Mouse (Mus musculus) ovary, adult 18-20 months (tissue): Measurements from ENCODE around the gene Slco3a1.
A peak's percentile ranks its signal among the peaks of the same experiment; 100 is the strongest.

ENCODE experiments used
- DNase-seq: peaks from one replicate; pipeline ENCODE4 v3.0.0; 2022; ENCODE audit warnings: low spot score, mixed read lengths

Slco3a1 gene

GRCm38 (mm10) chr7:74554608-74555311, at the start of gene Slco3a1:
Gene Slco3a1 (minus strand): TSS chr7:74554780.
- peak; percentile 86 for DNase-seq

GRCm38 (mm10) chr7:74600996-74601395, 46.4 kb upstream of the Slco3a1 start:
- DNase-seq: no peak

- no peak for DNase-seq
Observed at GRCm38 (mm10) chr7:74579411-74579810, 24.8 kb upstream of the Slco3a1 start.

- DNase-seq: no peak
Observed at GRCm38 (mm10) chr7:74575678-74576077, 21.1 kb upstream of the Slco3a1 start.

- DNase-seq: peak; percentile 59
Observed at GRCm38 (mm10) chr7:74555416-74555815, 836 bp upstream of the Slco3a1 start.

GRCm38 (mm10) chr7:74554041-74554561, 479 bp downstream of the Slco3a1 start:
- peak; percentile 41 for DNase-seq

- no peak for DNase-seq
Observed at GRCm38 (mm10) chr7:74553111-74553650, 1.4 kb downstream of the Slco3a1 start.

GRCm38 (mm10) chr7:74552546-74552945, 2.0 kb downstream of the Slco3a1 start:
- DNase-seq: no peak

GRCm38 (mm10) chr7:74552000-74552358, 2.6 kb downstream of the Slco3a1 start:
- DNase-seq: no peak

- no peak for DNase-seq
Observed at GRCm38 (mm10) chr7:74551338-74551999, 3.1 kb downstream of the Slco3a1 start.

- DNase-seq: no peak
Observed at GRCm38 (mm10) chr7:74549686-74550085, 4.9 kb downstream of the Slco3a1 start.

- DNase-seq: no peak
Observed at GRCm38 (mm10) chr7:74549013-74549582, 5.5 kb downstream of the Slco3a1 start.

GRCm38 (mm10) chr7:74546691-74547090, 7.9 kb downstream of the Slco3a1 start:
- DNase-seq: no peak

GRCm38 (mm10) chr7:74545498-74545990, 9.0 kb downstream of the Slco3a1 start:
- DNase-seq: no peak

- no peak for DNase-seq
Observed at GRCm38 (mm10) chr7:74544306-74544705, 10.3 kb downstream of the Slco3a1 start.

- no peak for DNase-seq
Observed at GRCm38 (mm10) chr7:74541958-74542357, 12.6 kb downstream of the Slco3a1 start.

- no peak for DNase-seq
Observed at GRCm38 (mm10) chr7:74540933-74541725, 13.5 kb downstream of the Slco3a1 start.

- DNase-seq: no peak
Observed at GRCm38 (mm10) chr7:74536186-74536585, 18.4 kb downstream of the Slco3a1 start.

GRCm38 (mm10) chr7:74531468-74532097, 23.0 kb downstream of the Slco3a1 start:
- DNase-seq: no peak

- DNase-seq: no peak
Observed at GRCm38 (mm10) chr7:74529877-74530276, 24.7 kb downstream of the Slco3a1 start.

- no peak for DNase-seq
Observed at GRCm38 (mm10) chr7:74529183-74529757, 25.3 kb downstream of the Slco3a1 start.
